Mouse (Mus musculus): ENCODE results near the gene Olfr789.

Gene Olfr789

DNA sequence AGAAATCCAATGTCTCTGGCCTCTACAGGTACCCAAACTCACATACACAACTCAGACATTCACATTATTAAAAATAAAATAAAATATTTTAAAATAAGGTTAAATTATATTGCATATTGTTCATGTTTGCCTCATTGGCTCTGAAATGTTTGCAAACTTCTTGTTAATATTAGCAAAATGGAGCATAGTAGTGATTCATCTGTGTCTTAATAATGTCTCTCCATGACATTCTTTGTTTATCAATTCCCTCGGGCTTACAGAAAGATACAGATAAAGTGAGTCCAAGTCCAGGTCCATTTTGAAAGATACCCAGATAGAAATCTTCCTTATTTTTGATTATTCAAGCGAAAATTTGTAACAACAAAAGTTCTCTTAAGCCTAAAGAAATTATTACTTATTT, at the start of gene Olfr789:
TSS of gene Olfr789 (plus strand) at position 301 of the 400 bp plus-strand sequence.
- no peak for DNase-seq (ENCODE audit: low read depth, low spot score)

DNA sequence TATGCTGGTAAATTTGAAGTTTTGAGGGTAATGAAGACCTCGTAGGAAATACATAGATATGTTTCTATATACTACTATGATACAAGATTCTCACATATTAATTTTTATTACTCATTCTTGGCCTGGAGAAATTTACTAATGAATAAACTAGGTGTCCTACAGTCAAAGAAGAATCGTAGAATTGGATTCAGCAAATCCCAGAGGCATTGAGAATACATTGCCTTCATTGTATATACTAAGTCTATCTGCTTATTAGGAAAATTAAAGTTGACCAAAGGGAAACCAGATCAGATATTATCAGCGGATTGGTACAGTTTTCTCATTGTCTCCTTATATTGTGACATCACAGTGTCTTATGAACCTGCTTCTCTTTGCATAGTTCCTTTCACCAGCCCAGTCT, 23.0 kb upstream of the Olfr789 start, which contains the start of gene Olfr787:
TSS of gene Olfr787 (plus strand) at position 301 of the 400 bp plus-strand sequence.
- DNase-seq (ENCODE audit: low read depth, low spot score) = no peak

DNA sequence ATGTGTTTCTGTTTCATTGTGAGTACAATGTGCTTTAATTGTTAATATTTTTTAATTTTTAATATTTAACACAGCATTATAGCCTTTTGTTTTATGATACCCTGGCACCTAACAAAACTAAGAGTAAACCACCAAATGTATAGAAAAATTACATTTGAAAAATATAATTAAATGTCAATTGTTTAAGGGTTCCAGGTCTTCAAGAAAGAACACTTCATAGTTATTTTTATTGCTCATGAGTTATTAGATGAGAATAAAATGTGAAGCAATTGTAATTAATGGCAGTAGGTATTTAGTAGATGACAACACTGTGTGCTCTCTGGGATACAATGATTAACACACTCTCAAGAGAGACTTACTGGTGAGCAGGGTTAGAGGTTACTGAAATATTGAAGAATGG, 13.9 kb upstream of the Olfr789 start, which contains the start of gene Olfr788:
TSS of gene Olfr788 (plus strand) at position 301 of the 400 bp plus-strand sequence.
- DNase-seq (ENCODE audit: low read depth, low spot score) = no peak

DNA sequence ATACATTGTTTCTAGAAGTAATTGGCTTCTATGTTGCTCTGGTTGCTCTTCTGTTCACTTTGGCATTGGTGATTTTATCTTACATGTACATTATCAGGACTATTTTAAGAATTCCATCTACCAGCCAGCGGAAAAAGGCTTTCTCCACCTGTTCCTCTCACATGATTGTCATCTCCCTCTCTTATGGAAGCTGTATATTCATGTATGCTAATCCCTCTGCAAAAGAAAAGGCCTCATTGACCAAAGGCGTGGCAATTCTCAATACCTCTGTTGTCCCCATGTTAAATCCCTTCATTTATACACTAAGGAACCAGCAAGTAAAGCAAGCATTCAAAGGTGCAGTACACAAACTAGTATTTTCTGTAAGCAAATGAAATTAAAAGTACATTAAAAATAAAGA, 11.3 kb upstream of the Olfr789 start:
- DNase-seq (ENCODE audit: low read depth, low spot score) = no peak

DNA sequence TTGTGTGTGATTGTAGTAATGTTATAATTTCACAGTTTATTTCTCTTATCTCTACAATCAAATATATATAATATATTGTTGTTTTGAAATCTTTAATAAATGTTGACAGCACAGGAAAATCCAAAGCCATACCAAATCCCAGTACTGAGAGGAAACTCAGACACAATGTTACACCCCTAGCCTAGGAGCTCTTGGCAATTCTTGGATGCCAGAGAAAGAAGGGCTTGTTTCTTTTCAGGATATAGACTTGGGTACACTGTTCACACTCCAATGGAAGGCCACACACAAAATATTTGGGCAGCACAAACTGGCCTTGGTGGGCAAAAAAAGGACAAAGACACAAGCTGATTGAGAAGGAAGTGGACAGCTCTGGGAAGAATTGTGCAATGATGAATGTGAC, 10.8 kb upstream of the Olfr789 start:
- DNase-seq (ENCODE audit: low read depth, low spot score) = no peak

DNA sequence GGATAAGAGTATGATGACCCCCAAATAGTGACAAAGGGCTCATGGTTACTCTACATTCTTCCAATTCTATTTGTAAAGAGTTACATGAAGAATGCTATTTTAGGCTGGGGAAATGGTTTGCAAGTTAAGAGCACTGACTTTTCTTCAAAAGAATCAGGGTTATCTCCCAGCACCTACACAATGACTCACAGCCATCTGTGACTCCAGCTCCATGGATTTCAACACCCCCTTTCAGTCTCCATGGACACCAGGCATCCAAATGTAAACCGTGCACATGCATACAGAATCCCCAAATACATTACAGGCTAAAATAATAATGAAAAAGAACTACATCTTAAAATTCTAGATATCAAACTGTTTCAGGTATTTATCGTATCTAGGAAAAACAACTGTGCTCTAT, 5.5 kb downstream of the Olfr789 start:
- DNase-seq (ENCODE audit: low read depth, low spot score) = no peak

DNA sequence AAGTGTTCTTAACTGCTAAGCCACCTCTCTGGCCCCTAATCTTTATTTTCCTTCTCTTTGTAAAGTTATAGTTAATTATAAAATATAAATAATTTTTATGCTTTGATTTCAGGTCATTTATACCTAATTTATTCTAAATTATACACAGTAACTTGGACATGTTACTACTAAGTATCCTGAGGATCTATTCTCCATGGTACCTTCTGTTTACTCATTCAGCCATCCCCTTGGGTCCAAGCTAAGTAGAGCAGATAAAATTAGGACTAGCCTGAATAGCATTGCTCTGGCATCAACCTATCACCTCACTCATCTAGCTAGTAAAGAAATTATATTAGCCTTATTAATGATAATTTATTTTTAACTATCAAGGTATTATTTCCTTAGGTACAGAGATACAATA, 13.6 kb downstream of the Olfr789 start, which contains the start of gene Olfr790:
TSS of gene Olfr790 (plus strand) at position 301 of the 400 bp plus-strand sequence.
- no peak for DNase-seq (ENCODE audit: low read depth, low spot score)

DNA sequence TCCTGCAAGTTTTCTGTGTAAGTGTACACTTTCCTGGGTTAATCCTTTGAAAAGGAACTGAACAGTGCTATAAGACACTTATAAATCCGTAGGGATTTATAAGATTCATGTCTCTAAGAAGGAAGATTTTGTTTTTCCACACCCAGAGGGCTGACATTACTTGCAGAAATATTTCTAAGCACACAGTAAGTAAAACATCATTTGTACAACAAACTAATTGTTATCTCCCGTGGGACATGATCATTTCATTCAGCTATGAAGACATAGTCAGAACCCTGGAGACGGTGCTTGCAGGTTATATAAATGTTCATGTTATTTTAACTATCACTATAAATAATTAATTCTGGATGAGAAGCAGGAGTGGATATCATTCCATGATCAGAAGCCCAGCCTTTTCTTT, 36.9 kb downstream of the Olfr789 start, which contains the start of gene Olfr791:
TSS of gene Olfr791 (plus strand) at position 301 of the 400 bp plus-strand sequence.
- no peak for DNase-seq (ENCODE audit: low read depth, low spot score)

DNA sequence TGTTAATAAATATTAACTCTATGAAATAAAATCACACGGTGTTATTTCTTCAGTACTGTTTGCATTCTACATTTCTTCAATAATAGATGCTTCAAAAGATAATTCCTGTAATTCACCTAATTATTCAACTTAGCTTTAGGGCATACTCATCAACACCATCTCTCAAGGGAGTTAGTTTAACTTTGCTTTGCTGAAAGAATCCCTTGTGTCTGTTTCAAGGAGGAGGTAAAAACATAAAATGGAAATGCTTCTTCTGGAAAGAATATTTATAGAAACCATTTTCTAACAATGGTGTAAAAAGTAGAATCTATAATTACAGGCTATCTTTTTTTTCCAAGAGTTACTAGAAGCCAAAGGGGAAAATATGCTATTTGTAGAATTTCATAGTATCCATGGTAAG, 54.3 kb downstream of the Olfr789 start, which contains the start of gene Olfr792:
TSS of gene Olfr792 (plus strand) at position 301 of the 400 bp plus-strand sequence.
- DNase-seq (ENCODE audit: low read depth, low spot score) = no peak

All from ZHBTc4 (cell line).